Mouse (Mus musculus): ENCODE measurements around the gene Gm4881. TPM values are rescaled to one million over a fixed set of nuclear protein-coding genes. Genes with fewer than 3 reads are reported as not detected.

Gm4881 gene
- polyA plus RNA-seq, 1 experiment from 2014 or later: 1.3 TPM

GRCm38 (mm10) chr7:24890281-24891216 lies 53.7 kb downstream of the Gm4881 start:
- Histone ChIP-seq H3K4me2 (replicated peaks) (no peak overlapping the region), H3K27me3 (no peaks in the 10 kb centered on the region), H3K36me3 (peaks cover 49% of the 10 kb centered on the region), H3K9me3 (no peaks in the 10 kb centered on the region), H3K4me1 (peaks cover 23% of the 10 kb centered on the region), H3K27ac (replicated peaks) (no peak overlapping the region), H3K9ac (replicated peaks) (no peak overlapping the region), H3K4me3 (no peak overlapping the region)
- ATAC-seq (replicated peaks): peak; percentile 67
- 32% methylated on average over 10 of the region's 10 CpGs for WGBS

GRCm38 (mm10) chr7:24889431-24890220 lies 54.7 kb downstream of the Gm4881 start:
- H3K9ac ChIP-seq (replicated peaks): no peak overlapping the region
- no peak overlapping the region for H3K4me3 ChIP-seq
- H3K9me3 ChIP-seq: no peaks in the 10 kb centered on the region
- H3K36me3 ChIP-seq: peaks cover 49% of the 10 kb centered on the region
- no peak overlapping the region for H3K4me2 ChIP-seq (replicated peaks)
- no peaks in the 10 kb centered on the region for H3K27me3 ChIP-seq
- 0 out of 2 replicates have a peak, but pooled peaks have one; percentile 14 for ATAC-seq (replicated peaks)
- H3K4me1 ChIP-seq: peaks cover 29% of the 10 kb centered on the region
- H3K27ac ChIP-seq (replicated peaks): no peak overlapping the region
- 75% methylated on average over 6 of the region's 6 CpGs for WGBS

GRCm38 (mm10) chr7:24887096-24887495 lies 57.2 kb downstream of the Gm4881 start:
- Histone ChIP-seq H3K4me2 (replicated peaks) (no peak overlapping the region), H3K27ac (replicated peaks) (no peak overlapping the region), H3K9ac (replicated peaks) (peak overlapping the region; percentile 14; the same call in 1 of the 2 replicates), H3K27me3 (no peaks in the 10 kb centered on the region), H3K4me3 (no peak overlapping the region), H3K36me3 (peaks cover 49% of the 10 kb centered on the region), H3K9me3 (no peaks in the 10 kb centered on the region), H3K4me1 (peaks cover 29% of the 10 kb centered on the region)
- 49% methylated on average over 4 of the region's 4 CpGs for WGBS
- ATAC-seq (replicated peaks): no peak

GRCm38 (mm10) chr7:24886308-24886633 lies 58.0 kb downstream of the Gm4881 start:
- Histone ChIP-seq H3K27me3 (no peaks in the 10 kb centered on the region), H3K9ac (replicated peaks) (peak overlapping the region; percentile 100), H3K4me1 (peaks cover 29% of the 10 kb centered on the region), H3K4me2 (replicated peaks) (peak overlapping the region; percentile 74), H3K9me3 (no peaks in the 10 kb centered on the region), H3K27ac (replicated peaks) (no peak overlapping the region), H3K4me3 (peak overlapping the region; percentile 96), H3K36me3 (peaks cover 47% of the 10 kb centered on the region)
- WGBS: 65% methylated on average over 4 of the region's 4 CpGs
- no peak for ATAC-seq (replicated peaks)

- H3K9ac ChIP-seq (replicated peaks): peak overlapping the region; percentile 100
- WGBS: 43% methylated on average over 12 of the region's 12 CpGs
- ATAC-seq (replicated peaks): no peak
- H3K36me3 ChIP-seq: peaks cover 41% of the 10 kb centered on the region
- H3K4me2 ChIP-seq (replicated peaks): peak overlapping the region; percentile 74
- no peaks in the 10 kb centered on the region for H3K9me3 ChIP-seq
- H3K4me3 ChIP-seq: peak overlapping the region; percentile 96
- H3K27ac ChIP-seq (replicated peaks): no peak overlapping the region
- peaks cover 29% of the 10 kb centered on the region for H3K4me1 ChIP-seq
- H3K27me3 ChIP-seq: no peaks in the 10 kb centered on the region
These were observed 58.6 kb downstream of the Gm4881 start for GRCm38 (mm10) chr7:24885468-24886307.

- H3K4me2 ChIP-seq (replicated peaks): peak overlapping the region; percentile 74
- no peaks in the 10 kb centered on the region for H3K27me3 ChIP-seq
- ATAC-seq (replicated peaks): no peak; the same call in 1 of the 2 replicates
- under 1% methylated on average over 47 of the region's 47 CpGs for WGBS
- peak overlapping the region; percentile 96 for H3K4me3 ChIP-seq
- H3K9ac ChIP-seq (replicated peaks): peak overlapping the region; percentile 100
- H3K4me1 ChIP-seq: peaks cover 29% of the 10 kb centered on the region
- H3K9me3 ChIP-seq: no peaks in the 10 kb centered on the region
- H3K36me3 ChIP-seq: peaks cover 37% of the 10 kb centered on the region
- H3K27ac ChIP-seq (replicated peaks): peak overlapping the region; percentile 94
These were observed 59.5 kb downstream of the Gm4881 start for GRCm38 (mm10) chr7:24884693-24885291.

GRCm38 (mm10) chr7:24883896-24884692 lies 60.2 kb downstream of the Gm4881 start, which contains the start of gene Rps19:
Gene Rps19, plus strand, starts transcription at chr7:24884371.
- Histone ChIP-seq H3K4me3 (peak within 1 kb of the TSS; percentile 96), H3K4me1 (peaks cover 29% of the 10 kb centered on the region), H3K27ac (replicated peaks) (peak within 1 kb of the TSS; percentile 94), H3K4me2 (replicated peaks) (peak within 1 kb of the TSS; percentile 74), H3K27me3 (no peaks in the 10 kb centered on the region), H3K9ac (replicated peaks) (peak within 1 kb of the TSS; percentile 100), H3K9me3 (no peaks in the 10 kb centered on the region), H3K36me3 (peaks cover 30% of the 10 kb centered on the region)
- WGBS: under 1% methylated on average over 57 of the region's 57 CpGs
- peak; percentile 93 for ATAC-seq (replicated peaks)

GRCm38 (mm10) chr7:24882416-24883199 lies 61.7 kb downstream of the Gm4881 start:
- Histone ChIP-seq H3K36me3 (peaks cover 17% of the 10 kb centered on the region), H3K9ac (replicated peaks) (no peak overlapping the region), H3K4me1 (peaks cover 26% of the 10 kb centered on the region), H3K9me3 (no peaks in the 10 kb centered on the region), H3K27me3 (no peaks in the 10 kb centered on the region), H3K4me3 (no peak overlapping the region), H3K27ac (replicated peaks) (no peak overlapping the region), H3K4me2 (replicated peaks) (no peak overlapping the region)
- ATAC-seq (replicated peaks): no peak
- 91% methylated on average over 9 of the region's 9 CpGs for WGBS

GRCm38 (mm10) chr7:24879620-24880019 lies 64.7 kb downstream of the Gm4881 start:
- no peak for ATAC-seq (replicated peaks)
- H3K9me3 ChIP-seq: no peaks in the 10 kb centered on the region
- no peak overlapping the region for H3K27ac ChIP-seq (replicated peaks)
- no peak overlapping the region for H3K9ac ChIP-seq (replicated peaks)
- H3K4me3 ChIP-seq: no peak overlapping the region
- WGBS: 23% methylated on average over 2 of the region's 2 CpGs
- H3K4me1 ChIP-seq: no peaks in the 10 kb centered on the region
- H3K36me3 ChIP-seq: no peaks in the 10 kb centered on the region
- no peaks in the 10 kb centered on the region for H3K27me3 ChIP-seq
- H3K4me2 ChIP-seq (replicated peaks): no peak overlapping the region

GRCm38 (mm10) chr7:24877588-24877987 lies 66.7 kb downstream of the Gm4881 start:
- Histone ChIP-seq H3K27me3 (no peaks in the 10 kb centered on the region), H3K27ac (replicated peaks) (no peak overlapping the region), H3K4me2 (replicated peaks) (no peak overlapping the region), H3K9me3 (no peaks in the 10 kb centered on the region), H3K4me3 (no peak overlapping the region), H3K4me1 (no peaks in the 10 kb centered on the region), H3K9ac (replicated peaks) (no peak overlapping the region), H3K36me3 (no peaks in the 10 kb centered on the region)
- 82% methylated on average over 3 of the region's 3 CpGs for WGBS
- no peak for ATAC-seq (replicated peaks)

All from forebrain, embryonic 15.5 days (tissue).